Mouse (Mus musculus): ENCODE measurements at regions not wholly inside any gene's neighbourhood (a gene's known extent, or its start where the extent isn't known, plus 50 kb on each side); places are given as distances from the start of the nearest gene placed in this dataset.

GRCm38 (mm10) chr1:176683146-176683545 is 130.7 kb downstream of the Cep170 start:
- no peak for DNase-seq (ENCODE audit: low spot score)

GRCm38 (mm10) chr1:176681971-176682370 is 131.9 kb downstream of the Cep170 start:
- no peak for DNase-seq (ENCODE audit: low spot score)

GRCm38 (mm10) chr1:176675184-176675583 is 138.7 kb downstream of the Cep170 start:
- DNase-seq (ENCODE audit: low spot score), result no peak

- no peak for DNase-seq (ENCODE audit: low spot score)
These were observed 142.8 kb downstream of the Cep170 start for GRCm38 (mm10) chr1:176671081-176671480.

DNA sequence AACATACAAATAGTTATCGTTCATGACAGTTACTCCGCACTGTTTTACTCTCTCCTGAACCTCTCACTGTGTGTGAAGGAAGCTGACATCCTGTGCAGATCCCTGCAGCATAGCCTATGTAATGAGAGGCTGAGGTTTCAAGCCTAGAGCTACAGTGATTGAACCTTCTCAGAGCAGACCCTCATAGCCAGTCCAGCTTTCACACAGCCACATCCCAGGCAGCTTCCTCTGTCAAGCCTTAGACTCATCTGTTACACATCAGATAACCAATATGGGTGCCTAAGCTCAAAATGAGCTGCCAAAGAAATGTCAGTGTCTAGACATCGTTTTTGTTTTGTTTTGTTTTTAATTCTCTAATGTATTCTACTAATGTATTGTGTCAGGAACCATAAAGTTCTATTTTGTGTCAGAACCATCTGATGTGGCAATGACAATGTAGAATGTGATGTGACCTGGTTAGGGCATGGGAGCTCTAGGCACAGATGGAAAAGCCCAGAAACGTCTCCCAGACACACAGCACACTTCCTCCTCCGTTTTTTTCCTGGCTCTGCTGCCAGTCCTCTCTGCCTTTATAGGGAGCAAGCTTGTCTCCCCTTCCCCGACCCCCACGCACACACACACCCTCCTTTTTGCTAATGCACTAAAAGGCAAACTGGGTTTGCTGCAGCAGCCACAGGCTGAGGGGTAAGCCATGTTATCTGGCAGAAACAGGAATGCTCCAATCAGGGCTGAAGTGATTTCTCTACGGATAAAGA is 146.1 kb downstream of the Cep170 start:
- DNase-seq (ENCODE audit: low spot score), result no peak

DNA sequence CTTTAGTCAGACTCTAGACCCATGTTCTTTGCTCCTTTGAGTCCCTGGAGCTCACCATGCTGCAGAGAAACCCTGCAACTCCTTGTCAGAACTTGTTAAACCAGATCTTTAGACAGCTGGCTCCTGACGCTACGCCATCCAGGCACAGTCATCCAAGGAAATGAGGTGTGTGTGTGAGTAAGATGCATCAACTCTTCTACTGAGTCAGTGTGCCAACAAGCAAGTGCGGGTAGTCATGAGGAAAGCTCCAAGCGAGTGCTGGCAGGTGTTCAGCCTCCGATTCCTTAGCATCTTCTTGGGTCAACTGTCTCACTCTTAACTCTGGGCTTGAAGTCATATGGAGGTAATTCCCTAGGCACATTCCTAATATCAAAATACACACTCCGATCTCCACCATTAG is 153.6 kb downstream of the Cep170 start:
- DNase-seq (ENCODE audit: low spot score), result no peak

DNA sequence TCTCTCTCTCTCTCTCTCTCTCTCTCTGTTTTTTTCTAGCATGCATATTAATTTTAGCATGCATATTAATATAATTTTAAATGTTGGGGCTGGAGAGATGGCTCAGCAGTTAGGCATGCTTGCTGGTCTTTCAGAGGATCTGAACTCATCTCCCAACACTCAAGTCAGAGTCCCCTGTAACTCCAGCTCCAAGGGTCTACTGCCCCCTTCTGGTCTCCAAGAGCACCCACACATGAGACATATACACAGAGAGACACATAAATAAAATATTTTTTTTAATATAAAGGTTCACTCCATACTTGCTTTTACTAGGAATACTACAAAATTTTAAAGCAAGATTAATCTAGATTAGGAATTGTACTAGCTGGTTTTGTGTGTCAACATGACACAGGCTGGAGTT is 155.2 kb downstream of the Cep170 start:
- no peak for DNase-seq (ENCODE audit: low spot score)

- DNase-seq (ENCODE audit: low spot score), result no peak
These were observed 158.2 kb downstream of the Cep170 start for GRCm38 (mm10) chr1:176655487-176656333.

- no peak for DNase-seq (ENCODE audit: low spot score)
These were observed 169.6 kb downstream of the Cep170 start for GRCm38 (mm10) chr1:176644248-176644647.

DNA sequence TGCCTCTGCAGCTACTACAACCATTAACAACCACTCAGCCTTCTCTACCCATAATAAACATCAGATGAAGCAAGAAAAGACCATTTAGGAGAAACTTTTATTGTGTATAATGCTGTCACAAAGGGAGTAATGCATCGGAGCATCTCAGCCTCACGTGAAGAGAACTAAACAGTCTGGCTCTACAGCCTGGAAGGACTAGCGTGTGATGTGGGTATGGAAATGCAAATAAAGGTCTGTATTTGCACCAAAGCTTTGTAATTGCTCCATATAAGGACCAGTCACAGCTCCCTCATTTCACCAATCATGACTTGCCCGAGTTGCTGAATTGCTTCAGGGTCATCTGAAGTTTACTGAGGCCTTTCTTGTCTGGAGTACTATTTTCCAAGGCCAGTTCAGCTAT is 190.7 kb downstream of the Cep170 start:
- no peak for DNase-seq (ENCODE audit: low spot score)

DNA sequence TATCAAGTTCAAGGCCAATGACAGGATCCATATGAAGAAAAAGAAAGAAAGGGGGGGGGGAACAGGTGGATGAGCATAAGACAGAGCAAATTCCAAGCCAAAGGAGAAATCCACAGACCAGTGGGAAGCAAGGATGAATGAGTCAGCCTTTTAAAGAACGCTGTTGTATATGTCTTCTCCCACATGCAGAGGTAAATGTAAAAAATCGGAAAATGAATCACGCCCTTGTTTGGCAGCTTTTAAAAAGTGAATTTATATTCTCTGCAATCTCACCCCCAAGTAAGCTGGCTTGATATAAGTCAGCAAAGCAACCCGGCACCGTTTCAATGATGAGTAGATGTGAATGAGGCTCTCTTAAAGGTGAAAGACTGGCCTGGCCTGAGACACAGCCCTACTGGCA is 191.7 kb downstream of the Cep170 start:
- no peak for DNase-seq (ENCODE audit: low spot score)

GRCm38 (mm10) chr1:176621285-176621684 is 192.6 kb downstream of the Cep170 start:
- DNase-seq (ENCODE audit: low spot score), result no peak

GRCm38 (mm10) chr1:176618896-176619295 is 195.0 kb downstream of the Cep170 start:
- DNase-seq (ENCODE audit: low spot score), result no peak

GRCm38 (mm10) chr1:176615673-176616072 is 198.2 kb downstream of the Cep170 start:
- no peak for DNase-seq (ENCODE audit: low spot score)

- no peak for DNase-seq (ENCODE audit: low spot score)
These were observed 219.6 kb downstream of the Cep170 start for GRCm38 (mm10) chr1:176594312-176594711.

GRCm38 (mm10) chr1:176588144-176588543 is 225.7 kb downstream of the Cep170 start:
- no peak for DNase-seq (ENCODE audit: low spot score)

- DNase-seq (ENCODE audit: low spot score), result no peak
These were observed 240.2 kb downstream of the Cep170 start for GRCm38 (mm10) chr1:176573703-176574102.

DNA sequence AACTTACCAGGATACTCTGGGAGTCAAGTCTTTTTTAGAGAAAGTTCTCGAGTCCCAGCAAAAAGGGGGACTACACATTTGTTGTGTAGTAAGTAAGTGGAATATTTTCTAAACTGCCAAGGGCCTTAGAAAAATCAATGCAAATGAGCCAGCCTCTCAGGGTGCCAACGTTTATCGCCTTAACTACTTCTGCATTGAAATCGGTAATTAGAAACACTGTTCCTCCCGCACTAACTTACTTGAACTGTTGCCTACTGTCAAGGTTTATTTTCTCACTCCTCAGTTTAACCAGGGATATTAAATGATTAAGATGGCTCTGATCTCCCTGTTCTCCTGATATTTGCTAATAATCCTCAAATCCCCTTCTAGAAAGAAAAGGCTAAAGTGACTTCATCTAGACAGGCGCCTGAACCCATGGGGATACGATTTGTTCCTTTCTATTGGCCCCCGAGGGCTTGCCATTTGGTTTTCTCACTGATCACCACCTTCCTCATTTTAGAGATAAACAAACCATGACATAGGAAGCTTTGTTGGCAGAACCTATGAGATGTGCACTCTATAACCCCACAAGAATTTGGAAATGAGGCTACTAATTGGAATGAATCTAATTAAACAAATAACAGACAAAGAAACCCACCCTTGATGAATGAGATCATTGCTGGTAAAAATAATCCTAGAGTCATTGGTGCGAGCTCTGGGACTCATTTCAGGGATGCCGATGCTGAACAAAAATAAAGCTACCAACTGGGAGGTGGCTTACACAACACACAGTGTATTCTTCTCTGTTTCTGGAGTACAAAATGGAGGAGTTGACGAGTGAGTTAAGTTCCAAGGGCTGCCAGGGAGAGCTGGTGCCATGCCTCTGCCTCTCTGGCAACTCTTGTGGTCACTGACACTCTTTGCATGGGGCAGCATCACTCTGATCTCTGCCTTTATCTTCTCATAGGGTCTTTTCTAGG is 255.1 kb downstream of the Cep170 start:
- no peak for DNase-seq (ENCODE audit: low spot score)

DNA sequence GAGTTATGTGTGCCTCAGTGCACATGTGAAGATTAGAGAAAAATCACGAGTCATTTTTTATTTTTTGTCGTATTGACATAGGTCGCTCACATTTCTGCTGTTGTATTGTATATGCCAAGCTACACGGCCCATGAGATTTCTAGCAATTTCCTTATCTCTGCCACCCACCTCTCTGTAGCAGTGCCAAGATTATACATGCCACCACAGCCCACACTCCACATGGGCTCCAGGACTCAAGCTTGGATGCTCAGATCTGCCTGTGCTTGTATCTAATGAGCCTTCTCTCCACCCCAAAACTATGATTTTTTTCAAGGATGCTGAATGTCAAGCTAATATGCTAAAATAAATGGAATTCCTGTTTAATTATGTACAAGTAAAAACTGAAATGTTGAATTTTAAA is 259.3 kb upstream of the Pld5 start:
- no peak for DNase-seq (ENCODE audit: low spot score)

- DNase-seq (ENCODE audit: low spot score), result no peak
These were observed 253.9 kb upstream of the Pld5 start for GRCm38 (mm10) chr1:176529037-176529436.

- DNase-seq (ENCODE audit: low spot score), result no peak
These were observed 236.4 kb upstream of the Pld5 start for GRCm38 (mm10) chr1:176511467-176511866.

GRCm38 (mm10) chr1:176505441-176505840 is 230.3 kb upstream of the Pld5 start:
- DNase-seq (ENCODE audit: low spot score), result no peak

Data from ovary, postnatal 36 days (tissue).